Mouse (Mus musculus): ENCODE measurements around the gene Glipr1. TPM values are rescaled to one million over a fixed set of nuclear protein-coding genes. Genes with fewer than 3 reads are reported as not detected.

Gene Glipr1
- polyA plus RNA-seq, 1 experiment from 2014 or later, result 1.5 TPM

GRCm38 (mm10) chr10:112001756-112002520 is 493 bp downstream of the Glipr1 start:
- Histone ChIP-seq H3K4me3 (ENCODE audit: low read depth, low read length) (no peak overlapping the region), H3K4me1 (ENCODE audit: insufficient read depth) (no peaks in the 10 kb centered on the region), H3K9ac (no peak overlapping the region), H3K27me3 (ENCODE audit: insufficient read depth, low read length) (no peaks in the 10 kb centered on the region), H3K36me3 (ENCODE audit: insufficient read depth) (no peaks in the 10 kb centered on the region), H3K4me2 (no peak overlapping the region), H3K27ac (ENCODE audit: low read depth) (no peak overlapping the region), H3K9me3 (ENCODE audit: low read depth, low read length) (no peaks in the 10 kb centered on the region)
- WGBS, result 83% methylated on average over 9 of the region's 9 CpGs
- no peak for TF ChIP-seq CTCF (IDR thresholded peaks at IDR 0.05; ENCODE audit: low read depth)
- ATAC-seq (ENCODE audit: insufficient read depth) (no peak), DNase-seq (no peak)

- Histone ChIP-seq H3K27me3 (ENCODE audit: insufficient read depth, low read length) (no peaks in the 10 kb centered on the region), H3K4me3 (ENCODE audit: low read depth, low read length) (no peak overlapping the region), H3K36me3 (ENCODE audit: insufficient read depth) (no peaks in the 10 kb centered on the region), H3K9ac (no peak overlapping the region), H3K9me3 (ENCODE audit: low read depth, low read length) (no peaks in the 10 kb centered on the region), H3K4me1 (ENCODE audit: insufficient read depth) (no peaks in the 10 kb centered on the region), H3K27ac (ENCODE audit: low read depth) (no peak overlapping the region), H3K4me2 (no peak overlapping the region)
- DNase-seq, result no peak
- WGBS, result 86% methylated on average over 2 of the region's 2 CpGs
- no peak for ATAC-seq (ENCODE audit: insufficient read depth)
- no peak for TF ChIP-seq CTCF (IDR thresholded peaks at IDR 0.05; ENCODE audit: low read depth)
These were observed 1.1 kb downstream of the Glipr1 start for GRCm38 (mm10) chr10:112001350-112001749.

GRCm38 (mm10) chr10:112000568-112000967 is 1.9 kb downstream of the Glipr1 start:
- H3K9me3 ChIP-seq (ENCODE audit: low read depth, low read length), result no peaks in the 10 kb centered on the region
- DNase-seq (no peak), ATAC-seq (ENCODE audit: insufficient read depth) (no peak)
- no peak overlapping the region for H3K27ac ChIP-seq (ENCODE audit: low read depth)
- H3K36me3 ChIP-seq (ENCODE audit: insufficient read depth), result no peaks in the 10 kb centered on the region
- no peaks in the 10 kb centered on the region for H3K27me3 ChIP-seq (ENCODE audit: insufficient read depth, low read length)
- TF ChIP-seq CTCF (IDR thresholded peaks at IDR 0.05; ENCODE audit: low read depth), result no peak
- 84% methylated on average over 5 of the region's 5 CpGs for WGBS
- H3K9ac ChIP-seq, result no peak overlapping the region
- H3K4me2 ChIP-seq, result no peak overlapping the region
- no peaks in the 10 kb centered on the region for H3K4me1 ChIP-seq (ENCODE audit: insufficient read depth)
- H3K4me3 ChIP-seq (ENCODE audit: low read depth, low read length), result no peak overlapping the region

GRCm38 (mm10) chr10:111999765-112000164 is 2.7 kb downstream of the Glipr1 start:
- WGBS, result 46% methylated on average over 3 of the region's 3 CpGs
- no peak for ATAC-seq (ENCODE audit: insufficient read depth)
- no peak for DNase-seq
- no peaks in the 10 kb centered on the region for H3K36me3 ChIP-seq (ENCODE audit: insufficient read depth)
- no peak overlapping the region for H3K9ac ChIP-seq
- H3K4me1 ChIP-seq (ENCODE audit: insufficient read depth), result no peaks in the 10 kb centered on the region
- no peak overlapping the region for H3K27ac ChIP-seq (ENCODE audit: low read depth)
- H3K4me3 ChIP-seq (ENCODE audit: low read depth, low read length), result no peak overlapping the region
- no peaks in the 10 kb centered on the region for H3K27me3 ChIP-seq (ENCODE audit: insufficient read depth, low read length)
- no peak for TF ChIP-seq CTCF (IDR thresholded peaks at IDR 0.05; ENCODE audit: low read depth)
- no peaks in the 10 kb centered on the region for H3K9me3 ChIP-seq (ENCODE audit: low read depth, low read length)
- H3K4me2 ChIP-seq, result no peak overlapping the region

- Histone ChIP-seq H3K36me3 (ENCODE audit: insufficient read depth) (no peaks in the 10 kb centered on the region), H3K9ac (no peak overlapping the region), H3K4me2 (no peak overlapping the region), H3K4me3 (ENCODE audit: low read depth, low read length) (no peak overlapping the region), H3K27ac (ENCODE audit: low read depth) (no peak overlapping the region), H3K4me1 (ENCODE audit: insufficient read depth) (no peaks in the 10 kb centered on the region), H3K9me3 (ENCODE audit: low read depth, low read length) (no peaks in the 10 kb centered on the region), H3K27me3 (ENCODE audit: insufficient read depth, low read length) (no peaks in the 10 kb centered on the region)
- no peak for TF ChIP-seq CTCF (IDR thresholded peaks at IDR 0.05; ENCODE audit: low read depth)
- ATAC-seq (ENCODE audit: insufficient read depth), result peak; percentile 52; the same call in 1 of the 2 replicates
- DNase-seq, result no peak
These were observed 4.8 kb downstream of the Glipr1 start for GRCm38 (mm10) chr10:111997671-111998070.

DNA sequence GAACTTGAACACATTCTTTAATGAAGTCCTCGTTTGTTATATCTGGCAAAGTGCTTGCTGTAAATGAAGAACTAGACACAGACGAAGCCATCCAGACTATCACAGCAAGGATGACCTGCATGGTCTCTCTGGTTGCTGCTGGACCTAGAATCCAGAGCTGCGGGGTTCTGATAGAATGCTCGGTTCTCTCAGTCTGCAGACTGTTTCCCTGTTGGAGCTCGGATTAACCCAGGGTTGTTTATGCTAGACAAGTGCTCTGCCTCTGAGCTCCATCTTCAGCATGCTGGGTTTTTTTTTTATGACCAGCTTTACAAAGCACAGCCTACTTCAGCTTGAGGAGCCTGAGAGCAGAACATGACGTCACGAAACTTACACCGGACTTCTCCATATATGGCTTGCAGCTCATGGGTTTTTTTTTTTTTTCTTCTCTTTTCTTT is 5.5 kb downstream of the Glipr1 start:
- Histone ChIP-seq H3K27ac (ENCODE audit: low read depth) (no peak overlapping the region), H3K36me3 (ENCODE audit: insufficient read depth) (no peaks in the 10 kb centered on the region), H3K27me3 (ENCODE audit: insufficient read depth, low read length) (no peaks in the 10 kb centered on the region), H3K4me2 (no peak overlapping the region), H3K4me3 (ENCODE audit: low read depth, low read length) (no peak overlapping the region), H3K9me3 (ENCODE audit: low read depth, low read length) (no peaks in the 10 kb centered on the region), H3K9ac (no peak overlapping the region), H3K4me1 (ENCODE audit: insufficient read depth) (no peaks in the 10 kb centered on the region)
- ATAC-seq (ENCODE audit: insufficient read depth) (no peak), DNase-seq (peak; percentile 44)
- 57% methylated on average over 8 of the region's 8 CpGs for WGBS
- no peak for TF ChIP-seq CTCF (IDR thresholded peaks at IDR 0.05; ENCODE audit: low read depth)

GRCm38 (mm10) chr10:111996549-111996904 is 5.9 kb downstream of the Glipr1 start:
- Histone ChIP-seq H3K9me3 (ENCODE audit: low read depth, low read length) (no peaks in the 10 kb centered on the region), H3K27me3 (ENCODE audit: insufficient read depth, low read length) (no peaks in the 10 kb centered on the region), H3K4me3 (ENCODE audit: low read depth, low read length) (no peak overlapping the region), H3K4me1 (ENCODE audit: insufficient read depth) (no peaks in the 10 kb centered on the region), H3K36me3 (ENCODE audit: insufficient read depth) (no peaks in the 10 kb centered on the region), H3K9ac (no peak overlapping the region), H3K27ac (ENCODE audit: low read depth) (no peak overlapping the region), H3K4me2 (no peak overlapping the region)
- no peak for DNase-seq
- TF ChIP-seq CTCF (IDR thresholded peaks at IDR 0.05; ENCODE audit: low read depth), result no peak
- ATAC-seq (ENCODE audit: insufficient read depth), result no peak
- WGBS, result 87% methylated on average over 7 of the region's 7 CpGs
